ENCODE assay signal across 10 mouse cellular contexts in genomic region chr19:42510276-42511171, GRCm38 (mm10). TPM values are rescaled to one million over a fixed set of nuclear protein-coding genes. Genes with fewer than 3 reads are reported as not detected.
DNase-seq lines count a peak whose midpoint lies in the region; ATAC-seq and TF ChIP-seq lines count a peak whose summit lies in the region.
"Had no signal": no experiment of that assay in that cellular context is flagged by ENCODE, and none has a peak within 500 bp of the region (broad histone marks: within the 10 kb centered on the region; RNA-seq: fewer than 3 reads in every experiment).

No protein-coding gene starts in this region.

- H3K27ac ChIP-seq in kidney, adult 2 months (ENCODE audit: insufficient read depth, low read depth, low read length), result no peak overlapping the region
- H3K27ac ChIP-seq in intestine, embryonic 16.5 days (ENCODE audit: low read length), result no peak overlapping the region
- H3K27ac ChIP-seq: hindbrain, embryonic 15.5 days had no signal

- intact Hi-C loops in left cerebral cortex, postnatal 4 days (cut with DNase I), result no loop called here

- no peaks in the 10 kb centered on the region for H3K36me3 ChIP-seq in kidney, adult 2 months (ENCODE audit: control insufficient read depth, insufficient read depth, low read length)
- no peaks in the 10 kb centered on the region for H3K36me3 ChIP-seq in intestine, embryonic 16.5 days (ENCODE audit: control insufficient read depth, insufficient read depth, low read length)
- H3K36me3 ChIP-seq: hindbrain, embryonic 15.5 days had no signal

- H3K4me3 ChIP-seq in kidney, adult 2 months (ENCODE audit: insufficient read depth, low read depth, low read length), result no peak overlapping the region
- H3K4me3 ChIP-seq in intestine, embryonic 16.5 days (ENCODE audit: low read length), result no peak overlapping the region
- H3K4me3 ChIP-seq: hindbrain, embryonic 15.5 days had no signal

- peak; percentile 48 for DNase-seq in kidney, adult 2 months
- DNase-seq in kidney, postnatal 14 days, result no peak
- DNase-seq in adrenal gland, postnatal 25 days, result peak; percentile 13
- peak; percentile 66 for DNase-seq in lung, postnatal 36 days
- DNase-seq in gastrocnemius, postnatal 4 days (ENCODE audit: low spot score in 2 of 2), result no peak
- no peak for DNase-seq in layer of hippocampus, adult 9-10 months (ENCODE audit: low spot score)
- no peak for DNase-seq in left cerebral cortex, postnatal 4 days

- H3K4me1 ChIP-seq in kidney, adult 2 months (ENCODE audit: control insufficient read depth, insufficient read depth, low read length), result no peaks in the 10 kb centered on the region
- H3K4me1 ChIP-seq in intestine, embryonic 16.5 days (ENCODE audit: control insufficient read depth, insufficient read depth, low read length), result no peaks in the 10 kb centered on the region
- H3K4me1 ChIP-seq: hindbrain, embryonic 15.5 days had no signal

- ATAC-seq in intestine, embryonic 16.5 days, result peak; percentile 79
- ATAC-seq: forebrain, embryonic 14.5 days had no signal

- 46% methylated on average over 16 of the region's 16 CpGs for WGBS in kidney, adult 2 months
- 50% methylated on average over 16 of the region's 16 CpGs for WGBS in intestine, embryonic 16.5 days

- no peaks in the 10 kb centered on the region for H3K9me3 ChIP-seq in intestine, embryonic 16.5 days (ENCODE audit: control insufficient read depth, low read length)
- H3K9me3 ChIP-seq: hindbrain, embryonic 15.5 days had no signal

- TF ChIP-seq POLR2A in kidney, adult 2 months (IDR thresholded peaks at IDR 0.05; ENCODE audit: low read depth, low read length), result no peak

- TF ChIP-seq CTCF in kidney, adult 2 months (conservative IDR thresholded peaks at IDR 0.05; ENCODE audit: insufficient read depth, insufficient read length, low read depth, low read length), result no peak

- H3K9ac ChIP-seq in intestine, embryonic 16.5 days (ENCODE audit: low read depth, low read length), result no peak overlapping the region
- H3K9ac ChIP-seq: hindbrain, embryonic 15.5 days had no signal

- no peak overlapping the region for H3K4me2 ChIP-seq in intestine, embryonic 16.5 days (ENCODE audit: low read depth, low read length)
- H3K4me2 ChIP-seq: hindbrain, embryonic 15.5 days had no signal

- no peaks in the 10 kb centered on the region for H3K27me3 ChIP-seq in kidney, adult 2 months (replicated peaks; ENCODE audit: control insufficient read depth, insufficient read depth, low read length)
- H3K27me3 ChIP-seq in intestine, embryonic 16.5 days (replicated peaks; ENCODE audit: control insufficient read depth, insufficient read depth, low read length), result no peaks in the 10 kb centered on the region
- H3K27me3 ChIP-seq: hindbrain, embryonic 15.5 days had no signal

RNA-seq across cellular contexts. Expression of gene R3hcc1l, which starts 8.0 kb away (rescaled TPM):
- 4.6 and 5.7 TPM in 2 replicates for polyA plus RNA-seq in kidney, adult 2 months (2012; rRNA removed)
- total RNA-seq in adrenal gland, postnatal 25 days (2021), result 21.1 and 30.9 TPM in 2 replicates
- 18.6 and 19.9 TPM in 2 replicates for polyA plus RNA-seq in intestine, embryonic 16.5 days (2015; fragmentation: Nextera tagmentation; extraction: Ambion mirVana)
- 10 to 100 TPM; 15.0 to 16.7 TPM for total RNA-seq in gastrocnemius, postnatal 4 days (2021)
- total RNA-seq in left cerebral cortex, postnatal 4 days (2021), result 10 to 100 TPM; 14.5 to 16.4 TPM

Comparison
In these comparisons a context has a peak if more than half of its experiments do, and no peak if none do; other contexts are left out.
1. DNase-seq: peak in kidney, adult 2 months (single experiment), adrenal gland, postnatal 25 days (single experiment) and lung, postnatal 36 days (single experiment); none in kidney, postnatal 14 days (single experiment), gastrocnemius, postnatal 4 days (0 of 2), layer of hippocampus, adult 9-10 months (single experiment) and left cerebral cortex, postnatal 4 days (single experiment).